Mouse (Mus musculus) liver, embryonic 12.5 days (tissue): ENCODE results near the gene Fnip1. TPM values are rescaled to one million over a fixed set of nuclear protein-coding genes. Genes with fewer than 3 reads are reported as not detected.

Experiments
- ATAC-seq: fragments of 200-750 bp; cut with Nextera tagmentation; 2 replicates; pipeline ENCODE4 v1.8.0; 2017; ENCODE audit warnings: moderate number of reproducible peaks, mild to moderate bottlenecking, moderate library complexity
- H3K27ac ChIP-seq: fragments of 300-500 bp; sonication (generic); 2 replicates; pipeline ENCODE4 v1.5.1; 2016; ENCODE audit warnings: mild to moderate bottlenecking
- H3K27me3 ChIP-seq: fragments of 300-500 bp; sonication (generic); replicated peaks from 2 replicates; pipeline ENCODE4 v1.6.1; 2016; ENCODE audit warnings: mild to moderate bottlenecking, moderate library complexity
- H3K36me3 ChIP-seq: fragments of 300-500 bp; sonication (generic); 2 replicates; pipeline ENCODE4 v1.6.1; 2016; ENCODE audit warnings: mild to moderate bottlenecking, moderate library complexity
- H3K4me1 ChIP-seq: fragments of 300-500 bp; sonication (generic); 2 replicates; pipeline ENCODE4 v1.6.1; 2016
- H3K4me2 ChIP-seq: fragments of 300-500 bp; sonication (generic); 2 replicates; pipeline ENCODE4 v1.6.1; 2016; ENCODE audit warnings: mild to moderate bottlenecking, moderate library complexity
- H3K4me3 ChIP-seq: fragments of 300-500 bp; sonication (generic); 2 replicates; pipeline ENCODE4 v1.5.1; 2016; ENCODE audit warnings: mild to moderate bottlenecking, moderate library complexity
- H3K9ac ChIP-seq: fragments of 300-500 bp; sonication (generic); 2 replicates; pipeline ENCODE4 v1.6.1; 2016; ENCODE audit warnings: mild to moderate bottlenecking, moderate library complexity
- H3K9me3 ChIP-seq: fragments of 300-500 bp; sonication (generic); replicated peaks from 2 replicates; pipeline ENCODE4 v1.6.1; 2016; ENCODE audit warnings: mild to moderate bottlenecking, moderate library complexity
- whole genome bisulfite sequencing: fragments of 180-500 bp; shearing (Covaris S2); methylation state at CpG from one replicate; pipeline ENCODE4 v1.1.7; 2016; ENCODE audit not compliant: insufficient replicate concordance; 5-methylcytosine and 5-hydroxymethylcytosine counted together
- polyA plus RNA-seq: library from polyadenylated mRNA; unstranded; fragments of >200 nt; fragmentation: Nextera tagmentation; extraction: Ambion mirVana; gene quantifications from 2 replicates; pipeline ENCODE4 v1.2.1, GENCODE M21; 2016

Fnip1 gene
- polyA plus RNA-seq, 1 experiment from 2014 or later = 5.5 TPM

GRCm38 (mm10) chr11:54528002-54528401 is 90.0 kb downstream of the Fnip1 start:
- H3K4me1 ChIP-seq = peaks cover 68% of the 10 kb centered on the region
- peaks cover 6% of the 10 kb centered on the region; the same call in 1 of the 2 replicates for H3K36me3 ChIP-seq
- WGBS = 37% methylated on average over 2 of the region's 2 CpGs
- H3K4me3 ChIP-seq = no peak overlapping the region
- H3K9me3 ChIP-seq = no peaks in the 10 kb centered on the region
- no peak overlapping the region for H3K27ac ChIP-seq
- no peak for ATAC-seq
- no peak overlapping the region for H3K4me2 ChIP-seq
- no peaks in the 10 kb centered on the region for H3K27me3 ChIP-seq
- no peak overlapping the region for H3K9ac ChIP-seq

GRCm38 (mm10) chr11:54530391-54530790 is 92.4 kb downstream of the Fnip1 start:
- no peak overlapping the region for H3K9ac ChIP-seq
- H3K27ac ChIP-seq = peak overlapping the region; percentile 56
- peaks cover 6% of the 10 kb centered on the region; the same call in 1 of the 2 replicates for H3K36me3 ChIP-seq
- no peak for ATAC-seq
- 56% methylated on average over 1 of the region's 1 CpGs for WGBS
- no peak overlapping the region for H3K4me3 ChIP-seq
- peaks cover 67% of the 10 kb centered on the region for H3K4me1 ChIP-seq
- H3K9me3 ChIP-seq = no peaks in the 10 kb centered on the region
- H3K27me3 ChIP-seq = no peaks in the 10 kb centered on the region
- no peak overlapping the region for H3K4me2 ChIP-seq

GRCm38 (mm10) chr11:54530916-54531315 is 92.9 kb downstream of the Fnip1 start:
- no peak overlapping the region for H3K4me3 ChIP-seq
- no peak overlapping the region for H3K9ac ChIP-seq
- no peaks in the 10 kb centered on the region for H3K9me3 ChIP-seq
- peaks cover 69% of the 10 kb centered on the region for H3K4me1 ChIP-seq
- WGBS = 45% methylated on average over 1 of the region's 1 CpGs
- H3K27ac ChIP-seq = 0 out of 2 replicates have a peak overlapping the region, but pooled peaks have one; percentile 56
- H3K36me3 ChIP-seq = peaks cover 6% of the 10 kb centered on the region; the same call in 1 of the 2 replicates
- no peak for ATAC-seq
- no peak overlapping the region for H3K4me2 ChIP-seq
- H3K27me3 ChIP-seq = no peaks in the 10 kb centered on the region

DNA sequence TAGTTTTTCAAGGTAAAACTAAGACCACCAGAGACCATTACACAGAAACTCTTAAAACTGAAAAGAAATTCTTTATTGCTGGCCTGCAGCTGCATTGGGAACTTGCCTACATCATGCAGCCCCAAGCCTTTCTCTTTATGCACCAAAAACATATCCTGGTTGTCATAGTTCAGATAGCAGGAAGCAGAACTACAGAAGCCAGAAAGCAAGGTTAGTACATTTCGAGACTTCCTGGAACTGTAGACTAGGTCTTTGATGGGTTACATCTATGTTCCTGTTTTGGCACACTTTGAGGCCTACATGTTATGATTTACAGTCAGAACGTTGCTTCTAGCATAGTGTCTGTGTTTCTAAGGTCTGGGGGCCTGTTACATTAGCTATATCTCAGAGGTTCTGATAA is 95.8 kb downstream of the Fnip1 start:
- WGBS = 43% methylated on average over 2 of the region's 2 CpGs

DNA sequence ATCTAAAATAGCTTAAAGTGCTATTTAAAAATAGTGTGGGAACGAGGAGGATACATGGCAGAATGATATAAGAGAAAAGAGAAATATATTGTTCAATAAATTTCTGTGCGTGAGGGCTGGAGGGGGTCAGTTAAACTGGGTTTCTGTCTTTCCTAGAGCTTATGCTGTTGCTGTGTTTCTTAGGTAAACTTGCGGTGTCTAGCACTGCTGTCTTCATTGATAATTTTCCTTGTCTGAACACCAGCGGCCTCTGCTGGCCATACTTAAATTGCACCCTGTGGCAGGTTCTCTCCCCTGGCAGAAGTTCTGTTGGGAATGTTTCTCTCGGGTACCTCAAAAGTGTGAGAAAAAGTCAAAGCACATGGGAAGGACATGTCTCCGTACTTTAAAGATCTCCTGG is 96.9 kb downstream of the Fnip1 start:
- no peak overlapping the region for H3K27ac ChIP-seq
- ATAC-seq = peak; percentile 63
- H3K36me3 ChIP-seq = peaks cover 6% of the 10 kb centered on the region; the same call in 1 of the 2 replicates
- no peaks in the 10 kb centered on the region for H3K9me3 ChIP-seq
- WGBS = 28% methylated on average over 6 of the region's 6 CpGs
- no peaks in the 10 kb centered on the region for H3K27me3 ChIP-seq
- H3K4me3 ChIP-seq = no peak overlapping the region
- no peak overlapping the region for H3K4me2 ChIP-seq
- H3K9ac ChIP-seq = no peak overlapping the region
- peaks cover 63% of the 10 kb centered on the region for H3K4me1 ChIP-seq

More for the DNA sequence above, 95.8 kb downstream of the Fnip1 start:
- peaks cover 63% of the 10 kb centered on the region for H3K4me1 ChIP-seq
- H3K4me2 ChIP-seq = no peak overlapping the region
- no peak for ATAC-seq
- H3K27ac ChIP-seq = no peak overlapping the region
- H3K9me3 ChIP-seq = no peaks in the 10 kb centered on the region
- H3K4me3 ChIP-seq = no peak overlapping the region
- no peaks in the 10 kb centered on the region for H3K27me3 ChIP-seq
- H3K9ac ChIP-seq = no peak overlapping the region
- H3K36me3 ChIP-seq = peaks cover 6% of the 10 kb centered on the region; the same call in 1 of the 2 replicates

DNA sequence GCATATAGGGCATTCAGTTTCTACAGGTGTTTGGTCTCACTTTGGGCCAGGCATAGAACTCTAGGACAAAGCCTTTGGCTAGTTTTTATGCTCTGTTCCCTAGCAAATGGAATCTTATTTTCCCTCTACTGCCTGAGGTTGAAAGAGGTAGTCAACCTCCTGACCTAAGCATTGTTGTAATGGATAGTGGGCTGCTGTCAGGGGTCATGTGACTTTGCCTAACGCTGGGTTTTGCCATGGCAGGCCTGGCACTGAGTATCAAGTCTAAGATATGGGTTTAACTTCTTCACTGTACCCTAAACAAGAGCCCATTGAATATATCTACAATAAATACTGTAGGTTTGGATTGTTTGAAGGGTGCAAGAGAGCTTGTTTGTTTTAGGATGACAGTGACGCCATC is 101.0 kb downstream of the Fnip1 start:
- H3K27ac ChIP-seq = no peak overlapping the region
- no peak overlapping the region for H3K4me3 ChIP-seq
- H3K27me3 ChIP-seq = no peaks in the 10 kb centered on the region
- ATAC-seq = no peak
- no peaks in the 10 kb centered on the region for H3K36me3 ChIP-seq
- peaks cover 72% of the 10 kb centered on the region for H3K4me1 ChIP-seq
- H3K9me3 ChIP-seq = no peaks in the 10 kb centered on the region
- 72% methylated on average over 2 of the region's 2 CpGs for WGBS
- no peak overlapping the region for H3K9ac ChIP-seq
- no peak overlapping the region for H3K4me2 ChIP-seq

DNA sequence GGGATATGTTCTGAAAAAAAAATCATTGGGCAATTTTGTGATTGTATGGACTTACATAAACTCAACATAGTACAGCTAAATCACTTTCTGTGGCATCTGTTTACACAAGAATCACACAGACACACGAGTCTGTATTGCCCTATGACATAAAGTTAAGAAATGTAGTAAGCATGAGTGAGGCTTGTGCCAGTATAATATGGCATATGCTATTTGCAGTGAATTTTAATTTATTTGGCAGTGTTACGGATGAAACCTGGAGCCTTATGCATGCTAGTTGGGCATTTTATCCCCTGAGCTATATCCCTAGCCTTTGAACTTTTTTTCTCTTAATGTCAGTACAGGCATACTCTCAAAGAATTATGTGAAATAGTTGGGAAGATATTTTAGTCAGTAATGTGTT is 101.5 kb downstream of the Fnip1 start:
- H3K4me1 ChIP-seq = peaks cover 73% of the 10 kb centered on the region

DNA sequence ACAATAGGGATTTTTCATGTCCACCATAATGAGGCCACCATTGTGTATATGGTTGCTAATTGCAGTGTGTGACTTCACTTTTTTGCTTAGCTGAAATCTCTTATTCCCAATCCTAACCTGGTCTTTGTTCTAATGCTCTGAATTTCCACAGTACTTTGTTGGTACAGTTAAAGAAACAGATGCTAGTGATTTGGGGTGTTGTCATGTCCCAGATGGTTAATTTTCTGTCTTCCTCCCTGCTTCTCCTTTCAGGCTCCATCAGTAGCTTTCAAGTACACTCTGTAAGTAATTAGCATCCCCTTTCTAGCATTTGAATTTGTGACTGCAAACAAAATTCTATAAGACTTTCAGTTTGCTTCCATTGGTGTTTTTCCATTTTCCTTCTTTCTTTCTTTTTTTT is 102.3 kb downstream of the Fnip1 start:
- Histone ChIP-seq H3K9me3 (no peaks in the 10 kb centered on the region), H3K4me1 (peaks cover 73% of the 10 kb centered on the region), H3K36me3 (no peaks in the 10 kb centered on the region), H3K4me2 (no peak overlapping the region), H3K9ac (no peak overlapping the region), H3K4me3 (no peak overlapping the region), H3K27me3 (no peaks in the 10 kb centered on the region), H3K27ac (no peak overlapping the region)
- no peak for ATAC-seq

More for the DNA sequence above, 101.5 kb downstream of the Fnip1 start:
- no peaks in the 10 kb centered on the region for H3K36me3 ChIP-seq
- no peak overlapping the region for H3K4me3 ChIP-seq
- no peaks in the 10 kb centered on the region for H3K27me3 ChIP-seq
- H3K9me3 ChIP-seq = no peaks in the 10 kb centered on the region
- H3K4me2 ChIP-seq = no peak overlapping the region
- 72% methylated on average over 2 of the region's 2 CpGs for WGBS
- ATAC-seq = no peak
- no peak overlapping the region for H3K9ac ChIP-seq
- no peak overlapping the region for H3K27ac ChIP-seq

GRCm38 (mm10) chr11:54542414-54542813 is 104.4 kb downstream of the Fnip1 start:
- Histone ChIP-seq H3K27ac (peak overlapping the region; percentile 77), H3K9ac (0 out of 2 replicates have a peak overlapping the region, but pooled peaks have one; percentile 12), H3K4me3 (no peak overlapping the region), H3K4me1 (peaks cover 64% of the 10 kb centered on the region), H3K36me3 (peaks cover 8% of the 10 kb centered on the region; the same call in 1 of the 2 replicates), H3K9me3 (no peaks in the 10 kb centered on the region), H3K27me3 (no peaks in the 10 kb centered on the region), H3K4me2 (peak overlapping the region; percentile 45)
- ATAC-seq = peak; percentile 84

- H3K4me2 ChIP-seq = no peak overlapping the region
- H3K4me3 ChIP-seq = no peak overlapping the region
- no peaks in the 10 kb centered on the region for H3K27me3 ChIP-seq
- no peak for ATAC-seq
- WGBS = 79% methylated on average over 2 of the region's 2 CpGs
- no peak overlapping the region for H3K27ac ChIP-seq
- H3K36me3 ChIP-seq = peaks cover 11% of the 10 kb centered on the region; the same call in 1 of the 2 replicates
- H3K4me1 ChIP-seq = no peaks in the 10 kb centered on the region
- no peak overlapping the region for H3K9ac ChIP-seq
- H3K9me3 ChIP-seq = no peaks in the 10 kb centered on the region
Measured at GRCm38 (mm10) chr11:54554970-54555369, 117.0 kb downstream of the Fnip1 start.

GRCm38 (mm10) chr11:54562761-54563160 is 124.8 kb downstream of the Fnip1 start:
- H3K36me3 ChIP-seq = peaks cover 10% of the 10 kb centered on the region; the same call in 1 of the 2 replicates
- H3K4me2 ChIP-seq = no peak overlapping the region
- no peak overlapping the region for H3K9ac ChIP-seq
- WGBS = 64% methylated on average over 5 of the region's 5 CpGs
- no peaks in the 10 kb centered on the region for H3K27me3 ChIP-seq
- H3K9me3 ChIP-seq = no peaks in the 10 kb centered on the region
- no peak overlapping the region for H3K27ac ChIP-seq
- no peaks in the 10 kb centered on the region for H3K4me1 ChIP-seq
- ATAC-seq = no peak
- no peak overlapping the region for H3K4me3 ChIP-seq
